Mouse (Mus musculus) cerebellum, adult 9-11 months (tissue): ENCODE data around the gene Dhx29.

ENCODE experiments used
- DNase-seq: peaks from one replicate; pipeline ENCODE4 v3.0.0; 2022

Gene Dhx29

DNA sequence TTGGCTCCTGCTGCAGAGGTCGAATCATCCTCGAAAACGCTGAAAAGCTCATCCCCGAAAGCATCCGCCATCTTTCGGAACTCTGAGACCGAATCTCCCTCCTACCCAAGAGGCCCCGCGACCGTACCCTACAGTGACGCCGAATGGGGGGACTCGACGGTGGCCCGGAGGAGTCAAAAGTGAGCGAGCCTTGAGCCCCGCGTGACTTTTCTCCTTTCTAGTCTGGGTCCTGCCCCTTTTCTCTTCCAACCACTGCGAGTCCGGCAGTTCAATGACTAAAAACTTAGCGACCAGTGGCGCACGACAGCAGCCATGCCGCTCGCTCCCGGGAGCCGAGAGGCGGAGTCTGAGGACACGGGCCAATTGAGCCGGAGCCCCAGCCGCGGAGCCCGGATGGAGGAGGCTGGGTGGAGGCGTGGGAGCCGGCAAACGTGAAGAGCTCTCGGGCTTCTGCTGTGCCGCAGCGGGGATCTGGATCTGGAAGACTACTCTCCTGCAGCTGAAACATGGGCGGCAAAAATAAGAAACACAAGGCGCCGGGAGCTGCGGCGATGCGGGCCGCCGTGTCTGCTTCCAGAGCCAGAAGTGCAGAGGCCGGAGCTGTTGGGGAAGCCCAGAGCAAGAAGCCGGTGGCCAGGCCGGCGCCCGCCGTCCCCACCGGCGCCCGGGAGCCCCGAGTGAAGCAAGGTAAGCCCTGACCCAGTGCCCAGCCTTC lies at the start of gene Dhx29, which contains the start of gene Mtrex:
Gene Dhx29 (plus strand): TSS at position 168 of the 715 bp plus-strand sequence.
Gene Mtrex (minus strand): TSS at position 112 of the 715 bp plus-strand sequence.
- peak; percentile 99 for DNase-seq

DNA sequence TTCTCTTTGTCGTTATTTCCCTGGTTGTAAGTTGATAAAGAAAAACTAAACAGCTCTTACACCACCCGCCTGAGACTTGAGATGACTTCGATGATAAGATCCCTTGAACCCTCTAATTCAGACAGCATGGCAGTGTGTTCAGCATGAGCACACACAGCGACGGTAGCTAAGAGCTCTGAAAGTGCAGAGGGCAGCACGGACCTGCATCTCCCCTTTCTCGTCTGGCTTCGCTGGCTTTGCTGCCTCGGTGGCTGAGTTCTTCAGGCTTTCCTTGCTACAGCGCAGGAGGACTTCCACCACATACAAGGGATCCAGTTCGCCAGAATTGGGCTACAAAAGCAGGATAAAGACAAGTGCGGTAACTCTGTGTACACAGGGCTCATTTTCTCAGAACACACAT lies 40.0 kb upstream of the Dhx29 start:
- no peak for DNase-seq

- no peak for DNase-seq
These were observed 25.1 kb upstream of the Dhx29 start for GRCm38 (mm10) chr13:112902176-112902575.

- DNase-seq: no peak
These were observed 17.6 kb upstream of the Dhx29 start for GRCm38 (mm10) chr13:112909663-112910062.

GRCm38 (mm10) chr13:112910434-112910833 lies 16.8 kb upstream of the Dhx29 start:
- DNase-seq: no peak

DNA sequence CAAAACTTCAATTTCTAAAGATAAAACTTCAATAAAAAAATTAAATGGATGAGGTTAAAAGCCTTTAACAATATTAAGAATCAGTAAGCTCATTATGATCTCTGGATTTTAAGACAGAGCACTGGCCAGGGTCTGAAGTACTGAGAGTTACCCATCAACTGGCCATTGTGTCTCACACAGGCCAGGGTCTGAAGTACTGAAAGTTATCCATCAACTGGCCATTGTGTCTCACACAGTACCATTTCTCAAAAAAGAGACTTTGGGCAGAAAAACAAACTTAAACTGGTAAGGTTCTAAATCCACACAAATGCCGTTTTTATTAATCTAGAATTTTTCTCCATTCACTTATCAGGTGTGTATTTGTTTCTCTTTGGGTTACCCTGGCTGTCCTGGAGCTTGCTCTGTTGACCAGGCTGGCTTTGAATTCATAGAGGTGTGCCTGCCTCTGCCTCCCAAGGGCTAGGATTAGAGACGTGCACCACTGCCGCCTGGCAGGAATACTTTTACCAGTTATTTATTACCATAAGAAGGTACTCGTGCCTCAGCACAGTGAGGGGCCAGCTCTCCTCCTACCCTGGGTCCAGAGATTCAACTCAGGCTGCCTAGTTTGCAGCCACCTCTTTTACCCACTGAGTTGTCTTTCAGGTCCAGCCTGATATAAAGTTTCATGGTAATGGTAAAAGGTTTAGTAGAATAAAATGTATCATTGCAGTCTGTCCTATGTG lies 8.0 kb upstream of the Dhx29 start:
- DNase-seq: no peak

GRCm38 (mm10) chr13:112920906-112921305 lies 6.3 kb upstream of the Dhx29 start:
- DNase-seq: no peak

DNA sequence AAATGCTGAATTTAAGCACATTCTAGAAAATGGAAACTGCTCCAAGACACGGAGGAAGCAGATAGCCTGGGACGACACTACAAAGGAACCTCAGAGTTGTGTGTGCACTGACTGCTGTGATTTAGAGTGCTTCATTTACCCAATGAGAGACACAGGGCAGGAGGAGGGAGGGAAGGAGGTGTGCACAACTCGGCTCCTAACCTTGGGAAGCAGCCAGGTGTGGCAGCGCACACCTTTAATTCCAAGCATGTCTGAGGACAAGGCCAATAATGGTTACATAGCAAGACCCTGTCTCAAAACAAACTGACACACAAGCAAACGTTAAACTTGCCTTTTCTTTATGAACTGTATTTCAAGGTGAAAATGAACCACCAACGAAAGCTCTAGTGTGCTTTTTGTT lies 2.0 kb upstream of the Dhx29 start:
- DNase-seq: no peak

DNA sequence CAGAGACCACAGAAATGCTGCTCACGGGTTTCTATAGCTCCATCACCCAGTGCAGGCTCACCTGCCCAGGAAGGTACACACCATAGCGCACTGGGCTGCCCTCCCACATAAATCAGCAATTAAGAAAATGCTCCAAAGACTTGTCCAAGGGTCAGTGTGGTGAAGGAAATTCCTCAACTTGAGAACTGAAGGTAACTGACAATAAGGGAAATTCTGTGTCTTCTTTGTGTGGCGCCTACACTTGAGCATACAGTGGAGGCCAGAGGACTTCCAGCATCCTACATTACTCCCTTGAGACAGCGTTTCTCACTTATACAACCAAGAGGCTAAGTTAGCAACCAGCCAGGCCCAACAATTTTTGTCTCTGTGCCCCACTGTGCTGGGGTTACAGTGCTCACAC lies 1.3 kb upstream of the Dhx29 start:
- no peak for DNase-seq

DNA sequence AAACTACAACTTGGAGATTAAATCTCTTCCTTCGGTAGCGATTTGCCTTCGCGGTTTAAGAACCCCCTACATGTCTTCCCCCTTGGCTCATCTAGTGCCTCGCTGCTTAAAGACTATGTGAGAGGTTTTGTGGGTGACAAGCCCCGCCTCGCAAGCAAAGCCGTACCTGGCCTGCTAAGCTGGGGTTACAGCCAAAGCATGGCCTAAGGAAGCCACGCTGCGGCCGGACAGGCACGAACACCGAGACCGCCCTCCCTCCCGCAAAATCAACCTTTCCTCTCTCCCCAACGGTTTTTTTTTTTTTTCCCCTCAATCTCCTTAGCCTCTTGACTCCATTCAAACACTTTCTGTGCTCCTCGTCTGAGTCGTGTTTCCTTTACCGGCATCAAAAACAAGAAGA lies 458 bp upstream of the Dhx29 start:
- DNase-seq: peak; percentile 55

- DNase-seq: no peak
These were observed 899 bp downstream of the Dhx29 start for GRCm38 (mm10) chr13:112928038-112928668.

GRCm38 (mm10) chr13:112938130-112938529 lies 10.9 kb downstream of the Dhx29 start:
- no peak for DNase-seq

GRCm38 (mm10) chr13:112941879-112942330 lies 14.7 kb downstream of the Dhx29 start:
- no peak for DNase-seq

DNA sequence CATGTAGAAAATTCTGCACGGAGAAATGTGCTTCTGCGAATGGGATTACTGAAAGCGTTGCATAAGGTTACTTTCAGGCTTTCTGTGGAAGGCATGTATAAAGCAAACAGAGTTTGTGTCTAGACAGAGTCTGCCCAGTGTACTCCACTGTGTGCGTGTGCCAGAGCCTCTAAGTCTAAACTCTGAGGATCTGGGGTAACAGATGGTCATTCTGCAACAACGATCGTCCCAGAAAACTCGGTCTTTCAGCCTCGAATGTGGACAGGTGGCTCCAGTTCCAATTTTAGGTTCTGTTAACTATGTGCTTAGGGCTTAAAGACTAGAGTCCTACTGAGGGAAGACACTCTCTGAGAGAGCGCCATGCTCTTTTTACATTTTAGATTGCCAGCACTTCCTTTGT lies 18.1 kb downstream of the Dhx29 start:
- DNase-seq: peak; percentile 9

DNA sequence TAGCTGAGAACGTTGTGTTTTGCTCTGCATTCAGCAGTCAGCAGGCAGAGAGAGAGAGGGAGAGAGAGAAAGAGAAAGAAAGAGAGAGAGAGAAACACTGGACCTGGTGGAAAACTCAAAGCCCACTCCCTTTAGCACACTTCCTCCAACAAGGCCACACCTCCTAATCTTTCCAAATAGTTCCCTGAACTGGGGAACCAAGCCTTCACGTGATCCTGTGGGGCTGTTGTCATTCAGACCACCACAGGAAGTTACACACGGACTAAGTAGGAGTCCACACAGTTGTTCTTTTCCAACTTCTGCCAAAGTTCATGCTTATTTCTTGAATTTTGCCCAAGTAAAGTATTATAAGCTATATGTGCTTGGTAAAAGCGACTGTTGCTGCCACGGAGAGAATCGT lies 18.6 kb downstream of the Dhx29 start:
- DNase-seq: no peak

DNA sequence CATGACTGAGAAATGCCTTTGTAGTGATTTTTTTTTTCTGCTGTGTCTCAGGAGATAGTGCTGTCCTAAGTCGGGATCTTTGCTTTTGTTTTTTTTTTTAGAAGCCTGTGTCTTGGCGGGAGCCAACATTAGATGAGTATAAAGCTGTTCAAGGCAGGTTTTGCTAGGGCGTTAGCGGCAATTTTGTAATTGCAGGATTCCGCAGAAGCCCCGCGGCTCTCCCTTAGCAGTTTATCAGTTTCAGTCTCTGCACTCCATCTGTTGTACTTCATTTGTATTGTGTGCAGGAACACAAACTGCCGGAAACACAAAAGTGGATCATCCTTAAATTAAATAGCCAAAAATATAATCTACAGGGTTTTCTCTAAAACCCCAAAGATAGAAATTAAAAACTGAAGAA lies 26.8 kb downstream of the Dhx29 start:
- DNase-seq: no peak

- DNase-seq: no peak
These were observed 35.8 kb downstream of the Dhx29 start for GRCm38 (mm10) chr13:112963081-112963480.

DNA sequence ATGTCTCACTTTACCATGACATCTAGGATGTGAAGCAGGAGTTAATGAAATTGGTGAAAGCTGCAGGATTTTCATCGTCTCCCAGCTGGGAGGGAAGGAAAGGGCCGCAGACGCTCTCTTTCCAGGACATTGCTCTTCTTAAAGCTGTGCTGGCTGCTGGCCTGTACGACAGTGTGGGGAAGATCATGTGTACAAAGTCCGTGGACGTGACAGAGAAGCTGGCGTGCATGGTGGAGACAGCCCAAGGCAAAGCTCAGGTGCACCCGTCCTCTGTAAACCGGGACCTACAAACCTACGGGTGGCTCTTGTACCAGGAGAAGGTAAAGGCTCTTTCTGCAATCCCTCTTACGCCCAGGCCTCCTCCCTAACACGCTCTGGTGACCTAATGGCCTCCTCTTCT lies 37.2 kb downstream of the Dhx29 start:
- DNase-seq: no peak

DNA sequence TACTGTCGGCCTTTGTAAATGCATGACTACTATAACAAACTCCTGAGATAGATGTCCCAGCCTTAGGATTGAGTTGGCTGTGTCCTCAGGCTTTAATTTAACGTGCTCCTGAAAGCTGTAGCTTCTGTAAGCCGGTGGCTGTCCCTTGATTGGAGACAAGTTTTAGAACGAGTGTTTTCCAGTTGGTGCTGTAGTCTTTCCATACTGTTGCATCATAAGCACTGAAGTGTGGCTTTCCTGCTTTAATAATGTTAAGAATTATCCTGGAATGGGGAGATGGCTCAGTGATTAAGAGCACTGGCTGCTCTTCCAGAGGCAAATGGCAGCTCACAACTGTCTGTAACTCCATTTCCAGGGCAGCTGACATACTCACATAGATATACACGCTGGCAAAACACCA lies 40.0 kb downstream of the Dhx29 start:
- no peak for DNase-seq

DNA sequence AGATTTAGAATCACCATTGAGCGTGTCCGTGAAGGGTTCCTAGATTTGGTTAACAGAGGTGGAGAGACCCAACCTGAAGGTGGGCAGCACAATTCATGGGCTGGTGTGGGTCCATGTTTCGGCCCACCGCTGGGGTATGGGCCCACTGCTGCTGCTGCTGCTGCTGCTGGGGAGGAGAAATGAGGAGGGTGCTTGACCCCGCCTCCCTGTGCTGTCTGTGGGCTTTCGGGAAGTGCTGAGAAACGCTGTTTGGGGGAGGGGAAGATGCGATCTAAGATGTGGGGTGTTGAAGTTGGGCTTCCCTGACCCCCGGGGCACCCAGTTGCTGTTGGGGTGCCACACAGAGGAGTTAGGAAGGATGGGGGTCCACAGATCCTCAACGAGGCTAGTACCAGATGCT lies 49.5 kb downstream of the Dhx29 start:
- no peak for DNase-seq

DNA sequence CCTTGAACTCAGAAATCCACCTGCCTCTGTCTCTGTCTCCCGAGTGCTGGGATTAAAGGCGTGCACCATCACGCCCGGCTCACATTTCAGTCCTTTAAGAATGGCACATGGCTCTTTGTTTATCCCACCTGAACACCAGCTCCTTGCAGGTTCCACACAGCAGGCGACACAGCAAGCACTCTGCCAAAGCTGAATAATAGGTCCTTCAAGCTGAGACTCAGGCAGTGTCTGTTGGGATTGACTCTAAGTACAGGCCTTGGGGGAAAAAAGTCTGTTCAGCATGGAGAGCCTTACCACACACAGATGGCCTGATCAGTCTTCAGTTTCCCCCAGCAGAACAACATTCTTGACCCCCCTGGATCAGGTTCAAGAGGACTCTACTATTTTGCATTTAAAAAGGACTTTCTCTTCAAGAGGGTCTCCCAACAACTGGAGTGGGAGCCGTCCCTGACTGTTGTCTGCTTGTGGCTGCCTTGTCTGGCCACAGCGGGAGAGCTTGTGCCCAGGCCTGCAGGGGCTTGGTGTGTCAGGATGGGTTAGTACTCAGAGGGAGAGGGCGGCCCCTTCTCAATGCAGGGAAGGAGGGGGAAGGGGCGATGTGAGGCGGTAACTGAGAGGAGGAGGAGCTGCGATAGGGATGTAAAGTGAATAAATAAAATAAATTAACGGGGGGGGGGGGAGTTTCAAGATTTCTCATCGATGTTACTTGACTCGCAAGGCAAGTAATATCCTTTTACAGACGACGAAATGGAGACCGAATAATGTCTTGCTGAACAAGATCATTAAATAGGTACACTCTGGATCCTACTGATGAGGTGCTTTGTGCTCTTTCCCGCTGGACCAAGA lies 58.6 kb downstream of the Dhx29 start:
- DNase-seq: no peak

- no peak for DNase-seq
These were observed 59.2 kb downstream of the Dhx29 start for GRCm38 (mm10) chr13:112986451-112986950.

GRCm38 (mm10) chr13:112987532-112987943 lies 60.3 kb downstream of the Dhx29 start, which contains the start of gene Ccno:
TSS of gene Ccno (plus strand) at chr13:112987802.
- peak; percentile 74 for DNase-seq
